Mouse (Mus musculus): ENCODE data around the gene Thsd7a. TPM values are rescaled to one million over a fixed set of nuclear protein-coding genes. Genes with fewer than 3 reads are reported as not detected.

Thsd7a gene
- polyA plus RNA-seq, 1 experiment from 2014 or later, result 4.9 TPM

DNA sequence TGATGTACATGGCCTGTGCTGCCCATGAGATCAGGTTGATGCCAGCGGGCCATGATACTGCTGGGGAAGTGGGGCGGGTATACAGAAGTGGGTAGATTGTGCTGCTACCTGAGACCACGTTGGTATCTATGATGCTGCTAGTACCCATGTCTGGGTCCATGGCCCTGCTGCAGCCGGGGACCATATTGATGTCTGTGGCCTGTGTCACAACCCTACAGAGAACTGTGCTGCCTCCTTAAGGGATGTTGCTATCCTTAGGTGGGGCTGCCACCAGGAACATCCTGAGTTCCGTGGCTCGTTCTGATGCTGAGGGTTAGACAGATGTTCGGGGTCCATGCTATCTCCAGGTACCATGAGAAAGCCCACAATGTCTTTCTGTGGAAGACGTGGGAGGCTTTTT lies 33.1 kb downstream of the Thsd7a start:
- DNase-seq (ENCODE audit: low spot score), result no peak

DNA sequence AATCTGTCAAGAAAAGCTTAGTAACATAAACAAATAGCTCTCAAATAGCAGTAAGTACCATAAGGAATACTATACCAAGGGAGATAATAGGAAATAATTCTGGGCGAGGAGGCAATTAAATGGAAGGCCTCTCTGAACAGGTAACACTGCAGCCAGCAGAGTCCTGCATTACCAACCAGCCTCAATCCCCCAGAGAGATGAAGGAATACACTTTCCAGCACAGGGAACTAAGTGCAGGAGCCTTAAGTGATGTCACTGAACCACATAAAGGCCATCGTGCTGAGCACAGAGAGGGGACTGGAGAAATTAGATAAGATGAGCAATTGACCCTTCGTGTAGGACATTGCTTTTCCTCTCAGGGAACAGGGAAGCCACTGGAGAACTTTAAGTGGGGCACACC lies 36.6 kb downstream of the Thsd7a start:
- Histone ChIP-seq H3K9me3 (replicated peaks; ENCODE audit: control insufficient read depth, low read length) (no peaks in the 10 kb centered on the region), H3K4me3 (ENCODE audit: low read depth, low read length) (no peak overlapping the region), H3K4me2 (ENCODE audit: low read depth, low read length) (no peak overlapping the region), H3K36me3 (replicated peaks; ENCODE audit: control insufficient read depth, insufficient read depth, low read depth, low read length) (no peaks in the 10 kb centered on the region), H3K9ac (replicated peaks; ENCODE audit: low read length) (no peak overlapping the region), H3K27ac (replicated peaks; ENCODE audit: low read depth, low read length) (no peak overlapping the region), H3K4me1 (ENCODE audit: control insufficient read depth, insufficient read depth, low read length) (no peaks in the 10 kb centered on the region), H3K27me3 (ENCODE audit: control insufficient read depth, insufficient read depth, low read length) (no peaks in the 10 kb centered on the region)
- ATAC-seq (replicated peaks; ENCODE audit: insufficient number of reproducible peaks, low FRiP score, low TSS enrichment, low read depth), result no peak
- 70% methylated on average over 3 of the region's 3 CpGs for WGBS
- no peak for DNase-seq (ENCODE audit: low spot score)

More for the DNA sequence above, 33.1 kb downstream of the Thsd7a start:
- 93% methylated on average over 8 of the region's 8 CpGs for WGBS
- no peak overlapping the region for H3K4me2 ChIP-seq (ENCODE audit: low read depth, low read length)
- no peak overlapping the region for H3K4me3 ChIP-seq (ENCODE audit: low read depth, low read length)
- no peak for ATAC-seq (replicated peaks; ENCODE audit: insufficient number of reproducible peaks, low FRiP score, low TSS enrichment, low read depth)
- H3K4me1 ChIP-seq (ENCODE audit: control insufficient read depth, insufficient read depth, low read length), result no peaks in the 10 kb centered on the region
- no peaks in the 10 kb centered on the region for H3K27me3 ChIP-seq (ENCODE audit: control insufficient read depth, insufficient read depth, low read length)
- H3K9me3 ChIP-seq (replicated peaks; ENCODE audit: control insufficient read depth, low read length), result no peaks in the 10 kb centered on the region
- no peak overlapping the region for H3K9ac ChIP-seq (replicated peaks; ENCODE audit: low read length)
- no peak overlapping the region for H3K27ac ChIP-seq (replicated peaks; ENCODE audit: low read depth, low read length)
- H3K36me3 ChIP-seq (replicated peaks; ENCODE audit: control insufficient read depth, insufficient read depth, low read depth, low read length), result no peaks in the 10 kb centered on the region

DNA sequence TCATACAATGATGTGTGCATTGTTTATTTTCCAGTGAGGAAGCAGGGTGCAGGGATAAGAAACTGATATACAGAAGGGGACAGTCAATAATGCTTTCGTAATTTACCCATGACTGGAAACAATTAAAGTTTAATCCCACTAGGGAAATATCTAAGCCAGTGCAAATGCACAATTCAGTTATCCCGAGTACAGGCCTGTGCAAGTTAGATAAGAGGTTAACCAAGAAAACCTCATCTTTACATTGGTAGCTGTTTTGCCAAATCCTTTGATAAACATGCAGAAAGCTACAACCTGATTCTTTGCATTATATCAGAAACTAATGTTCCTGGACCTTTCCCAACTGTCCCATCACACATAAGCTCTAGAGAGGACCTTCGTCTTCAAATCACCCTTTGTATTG lies 46.3 kb downstream of the Thsd7a start:
- ATAC-seq (replicated peaks; ENCODE audit: insufficient number of reproducible peaks, low FRiP score, low TSS enrichment, low read depth), result no peak
- Histone ChIP-seq H3K4me3 (ENCODE audit: low read depth, low read length) (no peak overlapping the region), H3K27ac (replicated peaks; ENCODE audit: low read depth, low read length) (no peak overlapping the region), H3K4me1 (ENCODE audit: control insufficient read depth, insufficient read depth, low read length) (no peaks in the 10 kb centered on the region), H3K9me3 (replicated peaks; ENCODE audit: control insufficient read depth, low read length) (no peaks in the 10 kb centered on the region), H3K9ac (replicated peaks; ENCODE audit: low read length) (no peak overlapping the region), H3K36me3 (replicated peaks; ENCODE audit: control insufficient read depth, insufficient read depth, low read depth, low read length) (no peaks in the 10 kb centered on the region), H3K4me2 (ENCODE audit: low read depth, low read length) (no peak overlapping the region), H3K27me3 (ENCODE audit: control insufficient read depth, insufficient read depth, low read length) (no peaks in the 10 kb centered on the region)
- WGBS, result 50% methylated on average over 3 of the region's 3 CpGs
- DNase-seq (ENCODE audit: low spot score), result no peak

DNA sequence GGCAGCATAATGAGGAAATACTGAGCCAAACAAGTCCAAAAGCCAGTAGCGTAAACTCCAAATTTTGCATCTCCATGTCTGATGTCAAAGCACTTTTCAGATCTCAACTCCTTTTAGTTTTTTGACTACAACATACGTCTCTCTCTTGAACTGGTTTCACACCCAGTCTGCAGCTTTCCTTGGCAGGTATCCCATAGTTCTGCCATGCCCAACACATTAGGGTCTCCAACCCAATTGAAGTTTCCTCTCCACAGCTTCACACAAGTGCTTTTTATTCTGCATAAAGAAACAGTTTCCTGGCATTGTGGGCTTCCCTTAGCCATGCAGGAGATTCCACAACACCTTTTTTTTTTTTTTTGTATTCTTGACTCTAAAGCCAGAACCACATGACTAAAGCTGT lies 50.1 kb downstream of the Thsd7a start:
- H3K27me3 ChIP-seq (ENCODE audit: control insufficient read depth, insufficient read depth, low read length), result no peaks in the 10 kb centered on the region
- ATAC-seq (replicated peaks; ENCODE audit: insufficient number of reproducible peaks, low FRiP score, low TSS enrichment, low read depth), result no peak
- no peaks in the 10 kb centered on the region for H3K4me1 ChIP-seq (ENCODE audit: control insufficient read depth, insufficient read depth, low read length)
- no peak overlapping the region for H3K9ac ChIP-seq (replicated peaks; ENCODE audit: low read length)
- H3K4me3 ChIP-seq (ENCODE audit: low read depth, low read length), result no peak overlapping the region
- no peaks in the 10 kb centered on the region for H3K9me3 ChIP-seq (replicated peaks; ENCODE audit: control insufficient read depth, low read length)
- no peaks in the 10 kb centered on the region for H3K36me3 ChIP-seq (replicated peaks; ENCODE audit: control insufficient read depth, insufficient read depth, low read depth, low read length)
- H3K27ac ChIP-seq (replicated peaks; ENCODE audit: low read depth, low read length), result no peak overlapping the region
- no peak for DNase-seq (ENCODE audit: low spot score)
- 90% methylated on average over 2 of the region's 2 CpGs for WGBS
- H3K4me2 ChIP-seq (ENCODE audit: low read depth, low read length), result no peak overlapping the region

DNA sequence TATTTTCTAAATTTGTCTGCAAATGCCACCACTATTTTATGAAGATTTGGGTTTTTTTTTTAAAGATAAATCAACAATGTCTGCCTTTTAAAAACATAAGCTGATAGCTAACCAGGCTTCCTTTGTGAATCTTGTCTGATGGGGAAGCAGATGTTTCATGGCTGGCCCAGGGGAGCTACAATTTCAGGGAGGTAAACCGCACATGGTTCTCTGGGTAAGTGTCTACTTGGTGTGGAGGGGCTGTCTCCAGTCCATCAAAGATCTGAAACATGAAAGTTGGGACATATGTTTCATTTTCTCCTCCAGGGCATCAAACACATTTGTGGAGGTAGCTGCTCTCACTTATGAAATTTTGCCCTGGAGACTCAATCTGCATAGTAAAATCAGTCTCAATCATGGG lies 55.5 kb downstream of the Thsd7a start:
- no peaks in the 10 kb centered on the region for H3K27me3 ChIP-seq (ENCODE audit: control insufficient read depth, insufficient read depth, low read length)
- no peaks in the 10 kb centered on the region for H3K36me3 ChIP-seq (replicated peaks; ENCODE audit: control insufficient read depth, insufficient read depth, low read depth, low read length)
- no peak overlapping the region for H3K4me2 ChIP-seq (ENCODE audit: low read depth, low read length)
- 70% methylated on average over 1 of the region's 1 CpGs for WGBS
- H3K27ac ChIP-seq (replicated peaks; ENCODE audit: low read depth, low read length), result no peak overlapping the region
- no peaks in the 10 kb centered on the region for H3K9me3 ChIP-seq (replicated peaks; ENCODE audit: control insufficient read depth, low read length)
- DNase-seq (ENCODE audit: low spot score) (no peak), ATAC-seq (replicated peaks; ENCODE audit: insufficient number of reproducible peaks, low FRiP score, low TSS enrichment, low read depth) (no peak)
- no peak overlapping the region for H3K9ac ChIP-seq (replicated peaks; ENCODE audit: low read length)
- no peaks in the 10 kb centered on the region for H3K4me1 ChIP-seq (ENCODE audit: control insufficient read depth, insufficient read depth, low read length)
- no peak overlapping the region for H3K4me3 ChIP-seq (ENCODE audit: low read depth, low read length)

DNA sequence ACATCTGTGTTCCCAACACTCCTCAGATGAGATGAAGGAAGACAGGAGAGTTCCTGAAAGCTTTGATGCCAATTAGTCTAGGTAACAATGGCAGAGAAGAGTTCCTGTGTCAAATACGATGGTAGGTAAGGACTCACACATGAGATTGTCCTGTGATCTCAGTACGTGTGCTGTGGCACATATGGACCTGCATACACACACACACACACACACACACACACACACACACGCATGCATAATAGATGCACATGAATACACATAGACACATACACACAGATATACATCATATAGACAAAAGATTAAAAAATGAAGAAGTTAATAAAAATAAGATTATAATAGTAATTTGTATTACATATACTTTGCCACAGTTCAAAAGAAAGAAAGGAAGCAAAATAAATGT lies 56.0 kb downstream of the Thsd7a start:
- Histone ChIP-seq H3K4me1 (ENCODE audit: control insufficient read depth, insufficient read depth, low read length) (no peaks in the 10 kb centered on the region), H3K27me3 (ENCODE audit: control insufficient read depth, insufficient read depth, low read length) (no peaks in the 10 kb centered on the region), H3K9me3 (replicated peaks; ENCODE audit: control insufficient read depth, low read length) (no peaks in the 10 kb centered on the region), H3K27ac (replicated peaks; ENCODE audit: low read depth, low read length) (no peak overlapping the region), H3K4me3 (ENCODE audit: low read depth, low read length) (no peak overlapping the region), H3K9ac (replicated peaks; ENCODE audit: low read length) (no peak overlapping the region), H3K36me3 (replicated peaks; ENCODE audit: control insufficient read depth, insufficient read depth, low read depth, low read length) (no peaks in the 10 kb centered on the region), H3K4me2 (ENCODE audit: low read depth, low read length) (no peak overlapping the region)
- 85% methylated on average over 3 of the region's 3 CpGs for WGBS
- no peak for ATAC-seq (replicated peaks; ENCODE audit: insufficient number of reproducible peaks, low FRiP score, low TSS enrichment, low read depth)
- DNase-seq (ENCODE audit: low spot score), result no peak

DNA sequence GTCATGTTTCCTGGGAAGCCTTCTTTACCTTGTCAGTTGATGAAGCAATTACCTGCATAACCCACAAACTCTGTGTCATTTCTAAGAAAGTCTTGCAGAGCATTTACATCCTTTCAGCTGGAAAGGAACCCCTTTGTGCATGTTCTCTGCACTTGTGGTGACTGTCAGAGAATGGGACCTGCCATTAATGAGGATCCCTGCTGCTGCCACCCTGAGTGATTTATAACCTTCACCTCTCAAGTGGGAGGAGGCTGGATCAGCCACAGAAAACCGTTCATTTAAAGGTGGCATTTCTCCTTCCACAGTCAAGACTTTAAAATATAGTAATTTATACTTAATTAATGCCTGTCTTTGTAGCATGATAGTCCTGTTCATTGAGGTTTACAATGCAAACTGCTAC lies 99.6 kb downstream of the Thsd7a start:
- WGBS, result 46% methylated on average over 1 of the region's 1 CpGs
- Histone ChIP-seq H3K27ac (replicated peaks; ENCODE audit: low read depth, low read length) (no peak overlapping the region), H3K27me3 (ENCODE audit: control insufficient read depth, insufficient read depth, low read length) (no peaks in the 10 kb centered on the region), H3K4me2 (ENCODE audit: low read depth, low read length) (no peak overlapping the region), H3K4me1 (ENCODE audit: control insufficient read depth, insufficient read depth, low read length) (no peaks in the 10 kb centered on the region), H3K4me3 (ENCODE audit: low read depth, low read length) (no peak overlapping the region), H3K36me3 (replicated peaks; ENCODE audit: control insufficient read depth, insufficient read depth, low read depth, low read length) (no peaks in the 10 kb centered on the region), H3K9ac (replicated peaks; ENCODE audit: low read length) (no peak overlapping the region), H3K9me3 (replicated peaks; ENCODE audit: control insufficient read depth, low read length) (no peaks in the 10 kb centered on the region)
- DNase-seq (ENCODE audit: low spot score) (no peak), ATAC-seq (replicated peaks; ENCODE audit: insufficient number of reproducible peaks, low FRiP score, low TSS enrichment, low read depth) (no peak)

DNA sequence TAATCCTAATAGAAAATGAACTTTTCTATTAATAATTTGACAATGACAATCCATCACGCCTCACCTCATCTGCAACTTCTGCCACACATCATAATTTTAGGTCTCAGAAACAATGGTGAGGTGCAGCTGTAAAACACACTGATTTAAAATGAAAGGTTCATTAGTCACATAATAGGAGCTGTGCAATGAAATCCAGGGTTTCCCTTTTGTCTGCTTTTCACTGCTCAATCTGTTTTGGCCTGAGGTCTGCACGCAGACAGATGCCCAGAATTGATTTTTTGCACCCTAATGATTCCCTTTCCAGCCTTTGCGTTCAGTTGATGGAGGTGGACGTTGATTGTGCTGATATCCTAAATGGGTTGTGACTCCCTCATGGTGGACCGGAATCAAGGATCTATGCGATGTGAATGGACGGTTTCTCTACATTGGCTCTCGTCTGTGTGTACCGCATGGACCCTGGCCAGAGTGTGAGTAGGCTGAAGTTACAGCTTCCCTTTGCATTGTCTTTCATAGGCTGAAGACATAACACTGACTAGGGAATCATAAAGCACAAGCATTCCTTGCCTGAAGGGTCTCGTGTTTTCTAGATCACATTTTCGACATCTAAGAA lies 120.5 kb downstream of the Thsd7a start:
- no peak for DNase-seq (ENCODE audit: low spot score)
- Histone ChIP-seq H3K36me3 (replicated peaks; ENCODE audit: control insufficient read depth, insufficient read depth, low read depth, low read length) (no peaks in the 10 kb centered on the region), H3K4me2 (ENCODE audit: low read depth, low read length) (no peak overlapping the region), H3K4me1 (ENCODE audit: control insufficient read depth, insufficient read depth, low read length) (no peaks in the 10 kb centered on the region), H3K4me3 (ENCODE audit: low read depth, low read length) (no peak overlapping the region), H3K9ac (replicated peaks; ENCODE audit: low read length) (no peak overlapping the region), H3K27me3 (ENCODE audit: control insufficient read depth, insufficient read depth, low read length) (no peaks in the 10 kb centered on the region), H3K9me3 (replicated peaks; ENCODE audit: control insufficient read depth, low read length) (no peaks in the 10 kb centered on the region), H3K27ac (replicated peaks; ENCODE audit: low read depth, low read length) (no peak overlapping the region)
- ATAC-seq (replicated peaks; ENCODE audit: insufficient number of reproducible peaks, low FRiP score, low TSS enrichment, low read depth), result no peak
- WGBS, result 85% methylated on average over 11 of the region's 11 CpGs

Measured in embryonic facial prominence, embryonic 11.5 days (tissue).